Mouse (Mus musculus) heart, embryonic 11.5 days (tissue): ENCODE measurements around the gene Prdx3. TPM values are rescaled to one million over a fixed set of nuclear protein-coding genes. Genes with fewer than 3 reads are reported as not detected.

Experiments
- ATAC-seq: fragments of 200-750 bp; cut with Nextera tagmentation; replicated peaks from 2 replicates; pipeline ENCODE4 v1.8.0; 2017; ENCODE audit warnings: moderate library complexity; ENCODE audit not compliant: insufficient number of reproducible peaks, low FRiP score, low TSS enrichment
- H3K27ac ChIP-seq: fragments of 300-500 bp; sonication (generic); 2 replicates; pipeline ENCODE4 v1.5.1; 2014; ENCODE audit warnings: mild to moderate bottlenecking, low read depth, low read length
- H3K27me3 ChIP-seq: fragments of 300-500 bp; sonication (generic); 2 replicates; pipeline ENCODE4 v1.6.1; 2014; ENCODE audit warnings: mild to moderate bottlenecking, low read length, mixed read lengths; ENCODE audit not compliant: control insufficient read depth, insufficient read depth
- H3K36me3 ChIP-seq: fragments of 300-500 bp; sonication (generic); 2 replicates; pipeline ENCODE4 v1.6.1; 2014; ENCODE audit warnings: mild to moderate bottlenecking, low read length, moderate library complexity, mixed read lengths; ENCODE audit not compliant: control insufficient read depth, insufficient read depth
- H3K4me1 ChIP-seq: fragments of 300-500 bp; sonication (generic); 2 replicates; pipeline ENCODE4 v1.6.1; 2014; ENCODE audit warnings: low read length; ENCODE audit not compliant: control insufficient read depth, insufficient read depth
- H3K4me2 ChIP-seq: fragments of 300-500 bp; sonication (generic); 2 replicates; pipeline ENCODE4 v1.6.1; 2014; ENCODE audit warnings: mild to moderate bottlenecking, moderate library complexity
- H3K4me3 ChIP-seq: fragments of 300-500 bp; sonication (generic); 2 replicates; pipeline ENCODE4 v1.5.1; 2014; ENCODE audit warnings: low read depth, low read length
- H3K9ac ChIP-seq: fragments of 300-500 bp; sonication (generic); 2 replicates; pipeline ENCODE4 v1.6.1; 2014; ENCODE audit warnings: mild to moderate bottlenecking, low read depth, low read length, moderate library complexity
- H3K9me3 ChIP-seq: fragments of 300-500 bp; sonication (generic); replicated peaks from 2 replicates; pipeline ENCODE4 v1.6.1; 2016; ENCODE audit warnings: low read length; ENCODE audit not compliant: control insufficient read depth
- WGBS: fragments of 180-500 bp; shearing (Covaris S2); extraction: QIAGEN DNeasy Blood & Tissue Kit; methylation state at CpG from one replicate; pipeline ENCODE4 v1.1.7; 2014; ENCODE audit not compliant: insufficient replicate concordance; 5-methylcytosine and 5-hydroxymethylcytosine counted together
- polyA plus RNA-seq: library from polyadenylated mRNA; unstranded; fragments of >200 nt; fragmentation: Nextera tagmentation; extraction: Ambion mirVana; gene quantifications from 2 replicates; pipeline ENCODE4 v1.2.1, GENCODE M21; 2014

Prdx3 gene
- polyA plus RNA-seq, 1 experiment from 2014 or later, result 205 TPM

DNA sequence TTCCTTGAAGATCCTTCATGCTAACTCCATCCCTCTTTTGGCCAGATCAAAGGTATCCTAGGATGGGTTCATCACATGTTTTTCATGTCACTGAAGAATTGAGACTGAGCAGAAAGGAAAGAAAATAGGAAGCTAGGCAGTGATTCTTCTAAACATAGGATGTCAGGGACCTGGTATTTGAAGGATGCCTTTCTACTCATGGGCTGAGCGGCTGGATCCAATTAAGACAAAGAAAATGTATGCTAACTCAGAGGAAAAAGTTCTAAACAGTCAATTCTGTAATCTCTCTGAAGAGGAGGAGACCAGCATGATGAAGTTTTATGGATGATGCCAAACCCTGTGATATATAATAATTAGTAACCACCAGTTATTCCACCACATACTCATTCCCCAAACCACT is 28.8 kb upstream of the Prdx3 start:
- no peak for ATAC-seq
- Histone ChIP-seq H3K27me3 (no peaks in the 10 kb centered on the region), H3K9me3 (no peaks in the 10 kb centered on the region), H3K27ac (no peak overlapping the region), H3K4me3 (no peak overlapping the region), H3K4me2 (no peak overlapping the region), H3K9ac (no peak overlapping the region), H3K36me3 (no peaks in the 10 kb centered on the region), H3K4me1 (no peaks in the 10 kb centered on the region; the same call in 1 of the 2 replicates)
- 71% methylated on average over 1 of the region's 1 CpGs for WGBS

DNA sequence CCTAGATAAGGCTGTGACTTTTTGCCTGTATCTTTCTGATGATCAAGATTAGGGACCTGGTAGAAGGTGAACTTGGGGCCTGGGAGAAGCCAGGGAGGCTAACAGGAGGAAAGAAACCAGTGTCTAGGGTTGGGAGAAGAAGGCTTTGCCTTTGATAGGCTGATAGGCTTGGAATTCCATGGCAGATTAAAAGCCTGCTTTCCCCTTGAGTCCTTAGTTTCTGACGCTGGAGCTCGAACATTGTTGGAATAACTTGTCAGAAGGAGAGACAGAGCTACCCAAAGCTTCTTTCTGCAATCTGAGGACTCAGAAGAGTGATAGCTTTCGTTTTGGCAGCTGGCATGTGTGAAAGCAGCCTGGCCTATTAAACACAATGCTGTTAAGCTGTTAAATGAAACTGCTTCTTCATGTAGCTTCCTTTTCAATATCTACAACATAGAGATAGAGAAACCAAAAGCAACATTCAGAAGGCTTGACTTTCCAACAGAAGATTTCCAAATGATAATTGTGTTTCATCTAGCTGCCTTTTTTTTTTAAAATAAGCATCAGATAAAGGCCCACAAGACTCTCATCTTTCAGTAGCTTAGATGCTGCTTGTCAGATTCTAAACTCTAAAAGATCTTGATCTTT is 21.0 kb upstream of the Prdx3 start:
- Histone ChIP-seq H3K9me3 (no peaks in the 10 kb centered on the region), H3K36me3 (no peaks in the 10 kb centered on the region), H3K27me3 (no peaks in the 10 kb centered on the region), H3K4me1 (peaks cover 18% of the 10 kb centered on the region), H3K4me2 (peak overlapping the region; percentile 49), H3K27ac (peak overlapping the region; percentile 64; the same call in 1 of the 2 replicates), H3K9ac (no peak overlapping the region), H3K4me3 (no peak overlapping the region)
- WGBS, result 12% methylated on average over 3 of the region's 3 CpGs
- ATAC-seq, result no peak

DNA sequence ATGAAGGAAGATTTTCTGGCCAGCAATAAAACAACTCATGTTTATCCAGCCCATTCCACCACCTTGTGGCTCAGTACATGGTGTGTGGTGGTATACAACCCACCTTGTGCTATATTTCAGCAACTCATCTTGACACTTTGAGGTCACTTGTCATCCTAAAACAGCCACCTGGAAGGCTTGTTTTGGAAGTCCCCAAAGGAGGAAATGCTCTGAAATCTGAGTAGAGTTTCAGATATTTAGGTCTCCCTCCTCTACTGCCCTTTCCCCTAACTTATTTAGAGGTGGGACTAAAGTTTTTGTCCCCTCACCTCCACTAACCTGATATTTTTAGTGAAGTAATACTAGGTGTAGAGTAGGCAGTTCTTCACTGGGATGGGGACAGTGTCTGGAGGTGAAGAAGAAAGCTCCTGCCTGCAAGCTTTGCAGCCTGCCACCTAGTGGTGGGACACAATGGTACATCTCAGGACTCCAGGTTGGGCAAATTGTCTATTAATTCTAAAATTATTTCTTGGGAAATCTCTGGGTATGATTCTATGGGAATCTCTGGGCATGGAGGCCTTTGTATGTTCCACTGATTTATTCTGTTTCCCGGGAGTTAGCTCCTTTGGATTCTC is 17.7 kb upstream of the Prdx3 start:
- peaks cover 21% of the 10 kb centered on the region for H3K4me1 ChIP-seq
- peak overlapping the region; percentile 81; the same call in 1 of the 2 replicates for H3K4me3 ChIP-seq
- H3K9ac ChIP-seq, result no peak overlapping the region
- no peak for ATAC-seq
- 34% methylated on average over 1 of the region's 1 CpGs for WGBS
- no peaks in the 10 kb centered on the region for H3K27me3 ChIP-seq
- H3K36me3 ChIP-seq, result no peaks in the 10 kb centered on the region
- H3K4me2 ChIP-seq, result peak overlapping the region; percentile 85
- H3K9me3 ChIP-seq, result no peaks in the 10 kb centered on the region
- H3K27ac ChIP-seq, result no peak overlapping the region

DNA sequence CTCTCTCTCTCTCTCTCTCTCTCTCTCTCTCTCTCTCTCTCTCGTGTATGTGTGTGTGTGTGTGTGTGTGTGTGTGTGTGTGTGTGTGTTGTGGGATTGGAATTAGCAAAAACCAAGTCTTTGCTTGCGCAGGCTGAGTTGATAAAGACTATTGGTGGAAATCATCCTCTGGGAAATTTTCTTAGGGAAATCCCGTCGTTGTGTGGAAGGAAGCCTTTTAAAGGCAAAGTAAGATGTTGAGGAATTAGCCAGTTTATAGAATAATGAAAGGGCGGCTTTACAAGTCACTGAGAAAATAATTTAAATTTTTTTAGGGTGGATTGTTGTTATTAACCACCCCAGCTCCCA is 16.7 kb upstream of the Prdx3 start:
- peaks cover 21% of the 10 kb centered on the region for H3K4me1 ChIP-seq
- no peak for ATAC-seq
- H3K9ac ChIP-seq, result 0 out of 2 replicates have a peak overlapping the region, but pooled peaks have one; percentile 34
- 15% methylated on average over 5 of the region's 5 CpGs for WGBS
- no peaks in the 10 kb centered on the region for H3K27me3 ChIP-seq
- no peaks in the 10 kb centered on the region for H3K36me3 ChIP-seq
- H3K4me3 ChIP-seq, result peak overlapping the region; percentile 81
- no peak overlapping the region for H3K27ac ChIP-seq
- H3K4me2 ChIP-seq, result peak overlapping the region; percentile 85
- H3K9me3 ChIP-seq, result no peaks in the 10 kb centered on the region

DNA sequence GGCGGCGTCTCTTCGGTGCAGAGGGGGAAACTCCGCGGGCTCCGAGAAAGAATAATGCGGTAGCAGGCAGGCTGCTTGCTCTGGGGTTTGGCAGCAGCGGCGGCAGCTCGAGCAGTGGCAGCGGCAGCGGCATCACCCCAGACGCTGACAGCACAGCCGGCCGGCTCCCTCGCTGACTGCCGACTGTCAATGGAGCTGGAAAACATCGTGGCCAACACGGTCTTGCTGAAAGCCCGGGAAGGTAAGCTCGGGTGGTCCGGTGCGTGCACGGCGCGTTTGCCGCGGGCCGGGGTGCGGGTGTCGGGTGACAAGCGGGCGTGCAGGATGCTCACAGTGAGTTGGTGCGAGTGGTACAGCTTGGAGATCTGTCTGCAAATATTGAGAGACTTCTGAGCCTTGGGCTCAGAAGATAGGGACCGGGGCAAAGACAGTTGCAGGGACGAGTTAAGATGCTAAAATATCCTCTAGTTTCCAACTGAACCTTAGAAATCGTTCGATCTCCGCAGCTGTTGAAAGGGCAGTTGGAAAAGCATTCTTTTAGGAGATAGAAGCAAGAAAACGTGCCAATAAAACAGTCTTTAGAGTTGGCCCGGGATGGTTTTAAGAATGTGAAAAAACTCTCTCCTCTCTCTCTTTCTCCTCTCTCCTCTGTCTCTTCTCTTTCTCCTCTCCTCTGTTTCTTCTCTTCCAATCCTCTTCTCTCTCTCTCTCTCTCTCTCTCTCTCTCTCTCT is 16.2 kb upstream of the Prdx3 start:
- peak overlapping the region; percentile 85 for H3K4me2 ChIP-seq
- H3K4me1 ChIP-seq, result peaks cover 21% of the 10 kb centered on the region
- H3K4me3 ChIP-seq, result peak overlapping the region; percentile 81
- no peaks in the 10 kb centered on the region for H3K9me3 ChIP-seq
- H3K27me3 ChIP-seq, result no peaks in the 10 kb centered on the region
- peak overlapping the region; percentile 89 for H3K9ac ChIP-seq
- ATAC-seq, result peak; percentile 29; the same call in 1 of the 2 replicates
- peak overlapping the region; percentile 93 for H3K27ac ChIP-seq
- no peaks in the 10 kb centered on the region for H3K36me3 ChIP-seq
- under 1% methylated on average over 40 of the region's 41 CpGs for WGBS

DNA sequence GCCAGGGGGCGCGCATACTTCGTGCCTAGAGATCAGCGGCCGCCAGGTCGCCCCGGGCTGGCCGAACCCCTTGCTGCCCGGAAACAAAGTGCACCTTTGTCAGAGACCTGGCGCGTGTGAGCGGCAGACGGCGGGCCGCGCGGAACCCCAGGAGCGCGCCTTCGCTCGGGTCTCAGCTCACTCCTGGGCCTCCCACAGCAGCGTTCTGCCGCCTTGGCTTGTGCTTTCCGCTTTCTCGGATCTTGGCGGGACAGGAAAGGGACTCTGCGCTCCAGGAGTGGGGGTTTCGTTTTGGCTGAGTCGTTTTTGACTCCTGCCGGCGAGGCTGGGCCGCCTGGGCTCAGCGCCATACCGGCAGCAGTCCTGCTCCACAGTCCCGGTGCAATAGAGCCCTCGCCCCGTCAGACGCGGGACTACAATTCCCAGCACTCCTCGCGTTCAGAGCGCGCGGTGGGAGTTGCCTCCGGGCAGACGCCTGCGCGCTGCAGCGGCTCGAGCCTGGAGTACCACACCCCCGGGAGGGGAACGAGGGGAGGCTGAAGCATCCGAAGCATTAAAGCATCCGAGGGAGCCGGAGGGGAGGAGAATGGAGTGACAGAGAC is 15.5 kb upstream of the Prdx3 start, which contains the start of gene Grk5:
Grk5 (plus strand) TSS at position 36 of the 602 bp plus-strand sequence.
- peak; percentile 97 for ATAC-seq
- Histone ChIP-seq H3K27me3 (no peaks in the 10 kb centered on the region), H3K4me2 (peak within 1 kb of the TSS; percentile 85), H3K36me3 (no peaks in the 10 kb centered on the region), H3K4me1 (peaks cover 15% of the 10 kb centered on the region), H3K9ac (peak within 1 kb of the TSS; percentile 89), H3K27ac (peak within 1 kb of the TSS; percentile 93), H3K4me3 (peak within 1 kb of the TSS; percentile 81), H3K9me3 (no peaks in the 10 kb centered on the region)
- WGBS, result under 1% methylated on average over 54 of the region's 55 CpGs

DNA sequence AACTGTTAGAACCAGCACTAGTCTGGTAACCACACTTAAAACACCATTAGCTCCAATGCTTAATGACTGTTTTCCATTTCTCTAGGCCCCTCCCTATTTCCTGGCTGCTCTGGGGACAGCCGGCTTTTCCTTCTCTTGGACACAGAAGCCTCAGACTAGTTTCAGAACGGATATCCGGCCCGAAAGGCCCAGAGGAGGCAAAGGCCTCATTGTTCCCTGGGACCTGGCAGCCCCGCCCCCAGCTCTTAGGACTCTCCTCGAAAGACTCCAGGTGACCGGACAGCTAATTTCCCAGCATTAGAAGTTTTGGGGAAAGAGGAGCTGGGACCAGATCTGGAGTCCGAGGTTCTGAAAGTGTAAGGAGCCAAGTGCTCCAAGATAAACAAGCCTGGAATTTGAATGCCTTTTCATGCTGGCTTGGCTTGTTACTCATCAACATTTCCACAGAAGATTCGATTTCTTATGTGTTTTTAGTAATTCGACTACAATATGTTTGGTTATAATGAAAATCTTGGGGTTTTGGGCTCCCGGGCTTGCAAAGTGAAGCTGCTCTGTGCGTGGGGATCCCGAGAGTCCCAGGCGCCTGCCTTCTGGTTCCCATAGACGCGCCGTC is 14.9 kb upstream of the Prdx3 start:
- WGBS, result 7% methylated on average over 17 of the region's 17 CpGs

DNA sequence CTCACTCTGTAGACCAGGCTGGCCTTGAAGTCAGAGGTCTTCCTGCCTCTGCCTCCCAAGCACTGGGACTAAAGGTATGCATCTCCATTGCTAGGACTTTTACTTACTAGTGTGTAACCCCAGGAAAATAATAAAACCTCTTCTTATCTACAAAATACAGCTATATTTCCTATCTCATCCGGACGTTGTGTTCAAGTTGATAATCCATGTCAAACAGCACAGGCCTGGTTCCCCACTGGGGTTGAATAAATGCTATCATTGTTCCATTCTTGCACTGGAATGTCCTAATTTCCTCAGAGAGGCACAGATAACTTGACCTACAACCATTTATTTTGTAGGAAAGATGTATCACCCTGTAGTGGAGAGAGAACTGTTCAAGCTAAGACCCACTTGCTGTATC is 13.3 kb upstream of the Prdx3 start:
- Histone ChIP-seq H3K4me2 (no peak overlapping the region), H3K9me3 (no peaks in the 10 kb centered on the region), H3K9ac (no peak overlapping the region), H3K4me3 (no peak overlapping the region), H3K27ac (no peak overlapping the region), H3K27me3 (no peaks in the 10 kb centered on the region), H3K36me3 (no peaks in the 10 kb centered on the region), H3K4me1 (peaks cover 15% of the 10 kb centered on the region)
- ATAC-seq, result no peak
- WGBS, result 53% methylated on average over 2 of the region's 2 CpGs

More for the DNA sequence above, 14.9 kb upstream of the Prdx3 start:
- H3K36me3 ChIP-seq, result no peaks in the 10 kb centered on the region
- peak overlapping the region; percentile 81 for H3K4me3 ChIP-seq
- peaks cover 15% of the 10 kb centered on the region for H3K4me1 ChIP-seq
- peak overlapping the region; percentile 85 for H3K4me2 ChIP-seq
- peak overlapping the region; percentile 89 for H3K9ac ChIP-seq
- no peaks in the 10 kb centered on the region for H3K9me3 ChIP-seq
- peak overlapping the region; percentile 93 for H3K27ac ChIP-seq
- H3K27me3 ChIP-seq, result no peaks in the 10 kb centered on the region
- ATAC-seq, result 0 out of 2 replicates have a peak, but pooled peaks have one; percentile 46
